Mouse (Mus musculus) embryonic facial prominence, embryonic 14.5 days (tissue): ENCODE measurements around the gene Ralgapa2. TPM values are rescaled to one million over a fixed set of nuclear protein-coding genes. Genes with fewer than 3 reads are reported as not detected.

Experiments
- ATAC-seq: fragments of 200-750 bp; cut with Nextera tagmentation; 2 replicates; pipeline ENCODE4 v1.8.0; 2017; ENCODE audit warnings: low read depth, moderate number of reproducible peaks, moderate TSS enrichment
- DNase-seq: peaks from one replicate; pipeline ENCODE4 v3.0.0-alpha.2; 2015; ENCODE audit warnings: low spot score
- H3K27ac ChIP-seq: fragments of 300-500 bp; sonication (generic); replicated peaks from 2 replicates; pipeline ENCODE4 v1.5.1; 2014; ENCODE audit warnings: low read depth, mild to moderate bottlenecking, low read length, moderate library complexity
- H3K27me3 ChIP-seq: fragments of 300-500 bp; sonication (generic); replicated peaks from 2 replicates; pipeline ENCODE4 v1.6.1; 2014; ENCODE audit warnings: low read length; ENCODE audit not compliant: control insufficient read depth, insufficient read depth
- H3K36me3 ChIP-seq: fragments of 300-500 bp; sonication (generic); 2 replicates; pipeline ENCODE4 v1.6.1; 2014; ENCODE audit warnings: low read length, mixed read lengths; ENCODE audit not compliant: control insufficient read depth, insufficient read depth
- H3K4me1 ChIP-seq: fragments of 300-500 bp; sonication (generic); 2 replicates; pipeline ENCODE4 v1.6.1; 2014; ENCODE audit warnings: antibody characterized with exemption, low read length; ENCODE audit not compliant: control insufficient read depth, insufficient read depth
- H3K4me2 ChIP-seq: fragments of 300-500 bp; sonication (generic); 2 replicates; pipeline ENCODE4 v1.6.1; 2014; ENCODE audit warnings: low read depth, mild to moderate bottlenecking, low read length, moderate library complexity, mixed read lengths
- H3K4me3 ChIP-seq: fragments of 300-500 bp; sonication (generic); 2 replicates; pipeline ENCODE4 v1.5.1; 2014; ENCODE audit warnings: low read depth, mild to moderate bottlenecking, low read length
- H3K9ac ChIP-seq: fragments of 300-500 bp; sonication (generic); 2 replicates; pipeline ENCODE4 v1.6.1; 2014; ENCODE audit warnings: low read depth, mild to moderate bottlenecking, low read length, moderate library complexity, mixed read lengths
- H3K9me3 ChIP-seq: fragments of 300-500 bp; sonication (generic); 2 replicates; pipeline ENCODE4 v1.6.1; 2016; ENCODE audit warnings: low read length; ENCODE audit not compliant: control insufficient read depth
- WGBS: fragments of 180-500 bp; shearing (Covaris S2); extraction: QIAGEN DNeasy Blood & Tissue Kit; methylation state at CpG from one replicate; pipeline ENCODE4 v1.1.7; 2014; 5-methylcytosine and 5-hydroxymethylcytosine counted together
- polyA plus RNA-seq: library from polyadenylated mRNA; unstranded; fragments of >200 nt; fragmentation: Nextera tagmentation; extraction: Ambion mirVana; gene quantifications from 2 replicates; pipeline ENCODE4 v1.2.1, GENCODE M21; 2014

Gene Ralgapa2
- polyA plus RNA-seq, 1 experiment from 2014 or later, result 6.3 TPM

GRCm38 (mm10) chr2:146443291-146443875, 68.8 kb downstream of the Ralgapa2 start:
- H3K27me3 ChIP-seq, result no peaks in the 10 kb centered on the region
- H3K36me3 ChIP-seq, result no peaks in the 10 kb centered on the region
- no peak for ATAC-seq
- no peak for DNase-seq
- no peak overlapping the region for H3K9ac ChIP-seq
- H3K27ac ChIP-seq, result no peak overlapping the region
- no peaks in the 10 kb centered on the region for H3K4me1 ChIP-seq
- no peak overlapping the region for H3K4me2 ChIP-seq
- 84% methylated on average over 9 of the region's 9 CpGs for WGBS
- H3K4me3 ChIP-seq, result no peak overlapping the region
- H3K9me3 ChIP-seq, result no peaks in the 10 kb centered on the region

- DNase-seq, result no peak
- no peaks in the 10 kb centered on the region for H3K9me3 ChIP-seq
- no peaks in the 10 kb centered on the region for H3K27me3 ChIP-seq
- H3K4me2 ChIP-seq, result no peak overlapping the region
- no peak overlapping the region for H3K9ac ChIP-seq
- no peak overlapping the region for H3K27ac ChIP-seq
- ATAC-seq, result no peak
- WGBS, result 83% methylated on average over 4 of the region's 4 CpGs
- no peaks in the 10 kb centered on the region for H3K36me3 ChIP-seq
- H3K4me3 ChIP-seq, result no peak overlapping the region
- H3K4me1 ChIP-seq, result no peaks in the 10 kb centered on the region
Measured at GRCm38 (mm10) chr2:146441711-146442110, 70.4 kb downstream of the Ralgapa2 start.

GRCm38 (mm10) chr2:146428751-146429150, 83.4 kb downstream of the Ralgapa2 start:
- H3K27ac ChIP-seq, result no peak overlapping the region
- H3K9ac ChIP-seq, result no peak overlapping the region
- no peaks in the 10 kb centered on the region for H3K27me3 ChIP-seq
- no peak for DNase-seq
- no peaks in the 10 kb centered on the region for H3K36me3 ChIP-seq
- H3K4me2 ChIP-seq, result no peak overlapping the region
- no peaks in the 10 kb centered on the region for H3K9me3 ChIP-seq
- 92% methylated on average over 3 of the region's 3 CpGs for WGBS
- ATAC-seq, result no peak
- no peak overlapping the region for H3K4me3 ChIP-seq
- no peaks in the 10 kb centered on the region for H3K4me1 ChIP-seq

- Histone ChIP-seq H3K9ac (no peak overlapping the region), H3K4me1 (no peaks in the 10 kb centered on the region), H3K9me3 (no peaks in the 10 kb centered on the region), H3K4me2 (no peak overlapping the region), H3K4me3 (no peak overlapping the region), H3K36me3 (no peaks in the 10 kb centered on the region), H3K27me3 (no peaks in the 10 kb centered on the region), H3K27ac (no peak overlapping the region)
- DNase-seq, result no peak
- 88% methylated on average over 3 of the region's 3 CpGs for WGBS
- no peak for ATAC-seq
Measured at GRCm38 (mm10) chr2:146427380-146427779, 84.8 kb downstream of the Ralgapa2 start.

GRCm38 (mm10) chr2:146426321-146426720, 85.8 kb downstream of the Ralgapa2 start:
- Histone ChIP-seq H3K9me3 (no peaks in the 10 kb centered on the region), H3K9ac (no peak overlapping the region), H3K4me3 (no peak overlapping the region), H3K27ac (no peak overlapping the region), H3K4me2 (no peak overlapping the region), H3K4me1 (no peaks in the 10 kb centered on the region), H3K36me3 (no peaks in the 10 kb centered on the region), H3K27me3 (no peaks in the 10 kb centered on the region)
- no peak for DNase-seq
- 82% methylated on average over 7 of the region's 7 CpGs for WGBS
- no peak for ATAC-seq

GRCm38 (mm10) chr2:146425235-146425634, 86.9 kb downstream of the Ralgapa2 start:
- Histone ChIP-seq H3K4me1 (no peaks in the 10 kb centered on the region), H3K4me3 (no peak overlapping the region), H3K4me2 (no peak overlapping the region), H3K9ac (no peak overlapping the region), H3K9me3 (no peaks in the 10 kb centered on the region), H3K27me3 (no peaks in the 10 kb centered on the region), H3K36me3 (no peaks in the 10 kb centered on the region), H3K27ac (no peak overlapping the region)
- no peak for DNase-seq
- ATAC-seq, result no peak
- WGBS, result 80% methylated on average over 2 of the region's 2 CpGs

GRCm38 (mm10) chr2:146423710-146424301, 88.3 kb downstream of the Ralgapa2 start:
- no peak overlapping the region for H3K4me3 ChIP-seq
- ATAC-seq (no peak), DNase-seq (no peak)
- no peaks in the 10 kb centered on the region for H3K9me3 ChIP-seq
- H3K27me3 ChIP-seq, result no peaks in the 10 kb centered on the region
- H3K4me2 ChIP-seq, result no peak overlapping the region
- WGBS, result 78% methylated on average over 4 of the region's 4 CpGs
- H3K36me3 ChIP-seq, result no peaks in the 10 kb centered on the region
- H3K9ac ChIP-seq, result no peak overlapping the region
- H3K27ac ChIP-seq, result no peak overlapping the region
- no peaks in the 10 kb centered on the region for H3K4me1 ChIP-seq

GRCm38 (mm10) chr2:146423032-146423691, 89.0 kb downstream of the Ralgapa2 start:
- H3K4me2 ChIP-seq, result no peak overlapping the region
- no peaks in the 10 kb centered on the region for H3K27me3 ChIP-seq
- H3K4me3 ChIP-seq, result no peak overlapping the region
- no peaks in the 10 kb centered on the region for H3K9me3 ChIP-seq
- no peak for DNase-seq
- ATAC-seq, result no peak
- H3K9ac ChIP-seq, result no peak overlapping the region
- H3K36me3 ChIP-seq, result no peaks in the 10 kb centered on the region
- no peaks in the 10 kb centered on the region for H3K4me1 ChIP-seq
- WGBS, result 81% methylated on average over 5 of the region's 5 CpGs
- H3K27ac ChIP-seq, result no peak overlapping the region

GRCm38 (mm10) chr2:146416283-146416682, 95.9 kb downstream of the Ralgapa2 start:
- 85% methylated on average over 2 of the region's 2 CpGs for WGBS
- ATAC-seq (no peak), DNase-seq (no peak)

More at GRCm38 (mm10) chr2:146416283-146416682, 95.9 kb downstream of the Ralgapa2 start:
- Histone ChIP-seq H3K4me3 (no peak overlapping the region), H3K9me3 (no peaks in the 10 kb centered on the region), H3K27ac (no peak overlapping the region), H3K4me2 (no peak overlapping the region), H3K27me3 (no peaks in the 10 kb centered on the region), H3K9ac (no peak overlapping the region), H3K4me1 (no peaks in the 10 kb centered on the region), H3K36me3 (no peaks in the 10 kb centered on the region)
